Mouse (Mus musculus) embryonic facial prominence, embryonic 11.5 days (tissue): ENCODE measurements at regions not wholly inside any gene's neighbourhood (a gene's known extent, or its start where the extent isn't known, plus 50 kb on each side); places are given as distances from the start of the nearest gene placed in this dataset.
"Not testable (repeated sequence)": the region's sequence is repeated elsewhere in the genome, so short reads cannot be mapped to it uniquely, and the experiment has no call there.

Source experiments
- ATAC-seq: fragments of 200-750 bp; cut with Nextera tagmentation; replicated peaks from 2 replicates; pipeline ENCODE4 v1.8.0; 2017; ENCODE audit warnings: low read depth; ENCODE audit not compliant: insufficient number of reproducible peaks, low FRiP score, low TSS enrichment
- DNase-seq: peaks from one replicate; pipeline ENCODE4 v3.0.0-alpha.2; 2015; ENCODE audit warnings: low spot score
- H3K27ac ChIP-seq: fragments of 300-500 bp; sonication (generic); replicated peaks from 2 replicates; pipeline ENCODE4 v1.5.1; 2014; ENCODE audit warnings: mild to moderate bottlenecking, low read depth, low read length, control low read depth
- H3K27me3 ChIP-seq: fragments of 300-500 bp; sonication (generic); 2 replicates; pipeline ENCODE4 v1.6.1; 2014; ENCODE audit warnings: mild to moderate bottlenecking, low read length, moderate library complexity, mixed read lengths; ENCODE audit not compliant: control insufficient read depth, insufficient read depth
- H3K36me3 ChIP-seq: fragments of 300-500 bp; sonication (generic); replicated peaks from 2 replicates; pipeline ENCODE4 v1.6.1; 2014; ENCODE audit warnings: low read depth, mild to moderate bottlenecking, low read length, moderate library complexity, mixed read lengths; ENCODE audit not compliant: control insufficient read depth, insufficient read depth
- H3K4me1 ChIP-seq: fragments of 300-500 bp; sonication (generic); 2 replicates; pipeline ENCODE4 v1.6.1; 2014; ENCODE audit warnings: low read length, mixed read lengths; ENCODE audit not compliant: control insufficient read depth, insufficient read depth
- H3K4me2 ChIP-seq: fragments of 300-500 bp; sonication (generic); 2 replicates; pipeline ENCODE4 v1.6.1; 2014; ENCODE audit warnings: low read depth, mild to moderate bottlenecking, control low read depth, low read length, moderate library complexity
- H3K4me3 ChIP-seq: fragments of 300-500 bp; sonication (generic); 2 replicates; pipeline ENCODE4 v1.5.1; 2014; ENCODE audit warnings: low read depth, low read length, control low read depth
- H3K9ac ChIP-seq: fragments of 300-500 bp; sonication (generic); replicated peaks from 2 replicates; pipeline ENCODE4 v1.6.1; 2014; ENCODE audit warnings: mild to moderate bottlenecking, control low read depth, low read length
- H3K9me3 ChIP-seq: fragments of 300-500 bp; sonication (generic); replicated peaks from 2 replicates; pipeline ENCODE4 v1.6.1; 2016; ENCODE audit warnings: mild to moderate bottlenecking, low read length, inconsistent platforms, mixed read lengths; ENCODE audit not compliant: control insufficient read depth
- WGBS: fragments of 180-500 bp; shearing (Covaris S2); extraction: QIAGEN DNeasy Blood & Tissue Kit; methylation state at CpG from one replicate; pipeline ENCODE4 v1.1.7; 2014; 5-methylcytosine and 5-hydroxymethylcytosine counted together

GRCm38 (mm10) chr1:149238329-149239015 lies 722.6 kb downstream of the Pla2g4a start:
- no peak overlapping the region for H3K4me3 ChIP-seq
- whole genome bisulfite sequencing = 82% methylated on average over 1 of the region's 1 CpGs
- no peaks in the 10 kb centered on the region for H3K36me3 ChIP-seq
- no peaks in the 10 kb centered on the region for H3K4me1 ChIP-seq
- H3K9me3 ChIP-seq = no peaks in the 10 kb centered on the region
- no peaks in the 10 kb centered on the region for H3K27me3 ChIP-seq
- no peak overlapping the region for H3K9ac ChIP-seq
- ATAC-seq (no peak), DNase-seq (no peak)
- H3K27ac ChIP-seq = no peak overlapping the region
- H3K4me2 ChIP-seq = no peak overlapping the region

GRCm38 (mm10) chr1:149227170-149227569 lies 733.9 kb downstream of the Pla2g4a start:
- H3K9ac ChIP-seq, H3K4me1 ChIP-seq, ATAC-seq, H3K36me3 ChIP-seq, H3K27me3 ChIP-seq, H3K4me3 ChIP-seq, H3K9me3 ChIP-seq, H3K4me2 ChIP-seq, DNase-seq, H3K27ac ChIP-seq: not testable (repeated sequence)
- 92% methylated on average over 1 of the region's 1 CpGs for WGBS

- no peaks in the 10 kb centered on the region for H3K9me3 ChIP-seq
- DNase-seq = no peak
- H3K4me3 ChIP-seq = no peak overlapping the region
- no peaks in the 10 kb centered on the region for H3K27me3 ChIP-seq
- no peak overlapping the region for H3K4me2 ChIP-seq
- H3K36me3 ChIP-seq = no peaks in the 10 kb centered on the region
- H3K4me1 ChIP-seq = no peaks in the 10 kb centered on the region
- ATAC-seq = no peak
- H3K27ac ChIP-seq = no peak overlapping the region
- H3K9ac ChIP-seq = no peak overlapping the region
Observed at GRCm38 (mm10) chr1:149226400-149226799, 734.7 kb downstream of the Pla2g4a start.

GRCm38 (mm10) chr1:149202631-149203030 lies 758.5 kb downstream of the Pla2g4a start:
- DNase-seq (no peak), ATAC-seq (no peak)
- Histone ChIP-seq H3K4me2 (no peak overlapping the region), H3K4me3 (no peak overlapping the region), H3K9me3 (no peaks in the 10 kb centered on the region), H3K36me3 (no peaks in the 10 kb centered on the region), H3K9ac (no peak overlapping the region), H3K27me3 (no peaks in the 10 kb centered on the region), H3K4me1 (no peaks in the 10 kb centered on the region), H3K27ac (no peak overlapping the region)
- WGBS = 84% methylated on average over 1 of the region's 1 CpGs

- Histone ChIP-seq H3K27me3 (no peaks in the 10 kb centered on the region), H3K36me3 (no peaks in the 10 kb centered on the region), H3K4me2 (no peak overlapping the region), H3K4me3 (no peak overlapping the region), H3K9ac (no peak overlapping the region), H3K4me1 (no peaks in the 10 kb centered on the region), H3K27ac (no peak overlapping the region), H3K9me3 (no peaks in the 10 kb centered on the region)
- ATAC-seq (no peak), DNase-seq (no peak)
- whole genome bisulfite sequencing = 94% methylated on average over 2 of the region's 2 CpGs
Observed at GRCm38 (mm10) chr1:149199284-149199683, 761.8 kb downstream of the Pla2g4a start.

GRCm38 (mm10) chr1:149198854-149199253 lies 762.2 kb downstream of the Pla2g4a start:
- no peak overlapping the region for H3K27ac ChIP-seq
- ATAC-seq = no peak

More at GRCm38 (mm10) chr1:149198854-149199253, 762.2 kb downstream of the Pla2g4a start:
- WGBS = 75% methylated on average over 4 of the region's 4 CpGs
- no peak overlapping the region for H3K4me2 ChIP-seq
- no peak overlapping the region for H3K4me3 ChIP-seq
- DNase-seq = no peak
- H3K36me3 ChIP-seq = no peaks in the 10 kb centered on the region
- H3K27me3 ChIP-seq = no peaks in the 10 kb centered on the region
- no peaks in the 10 kb centered on the region for H3K9me3 ChIP-seq
- no peaks in the 10 kb centered on the region for H3K4me1 ChIP-seq
- H3K9ac ChIP-seq = no peak overlapping the region
